Mouse (Mus musculus) olfactory bulb, adult 2 months (tissue): ENCODE measurements at regions not wholly inside any gene's neighbourhood (a gene's known extent, or its start where the extent isn't known, plus 50 kb on each side); places are given as distances from the start of the nearest gene placed in this dataset.

Experiments
- CTCF ChIP-seq: fragments of 200-500 bp; IDR thresholded peaks from 2 replicates; pipeline ENCODE4 v1.5.1; 2012; ENCODE audit warnings: low read depth, mild to moderate bottlenecking, low read length, moderate library complexity; ENCODE audit not compliant: insufficient read depth
- POLR2A ChIP-seq: fragments of 200-500 bp; IDR thresholded peaks from 2 replicates; pipeline ENCODE4 v1.6.1; 2012; ENCODE audit warnings: mild to moderate bottlenecking, low read depth, low read length, moderate library complexity; ENCODE audit not compliant: insufficient read depth

DNA sequence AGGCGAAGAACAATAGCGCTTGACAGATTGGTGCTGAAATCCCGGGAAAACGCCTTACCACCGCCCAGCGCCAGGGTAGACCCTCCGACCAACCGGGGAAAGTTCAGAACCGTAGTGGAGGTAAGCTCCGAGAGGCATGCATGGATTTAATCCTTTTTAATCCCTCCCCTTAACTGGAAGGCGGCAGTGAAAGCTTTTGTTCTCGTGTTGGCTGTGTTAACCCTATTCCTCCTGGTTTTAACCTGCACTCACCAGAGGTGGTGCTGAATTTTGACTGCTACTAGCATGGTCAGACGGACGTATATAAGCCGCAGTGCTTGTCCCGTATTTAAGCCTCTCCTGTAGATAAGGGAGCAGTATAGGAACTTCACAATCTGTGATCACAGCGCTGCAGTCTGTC, 145.0 kb upstream of the Asap2 start:
- TF ChIP-seq POLR2A: no peak
- TF ChIP-seq CTCF: no peak
